Comparison of ENCODE assay signal across 7 mouse cellular contexts in genomic region chrX:169982606-169983400, GRCm38 (mm10). TPM values are rescaled to one million over a fixed set of nuclear protein-coding genes. Genes with fewer than 3 reads are reported as not detected.
DNase-seq lines count a peak whose midpoint lies in the region; ATAC-seq and TF ChIP-seq lines count a peak whose summit lies in the region.
"Not testable (repeated sequence)": the region's sequence is repeated elsewhere in the genome, so short reads cannot be mapped to it uniquely, and the experiment has no call there.

No protein-coding gene starts in this region.

- H3K4me3 ChIP-seq in forebrain, embryonic 14.5 days (ENCODE audit: low read depth, low read length); kidney, postnatal 0 days (replicated peaks; ENCODE audit: low read depth, low read length); liver, adult 2 months (ENCODE audit: insufficient read depth, low read depth, low read length): not testable (repeated sequence)

- not testable (repeated sequence) for H3K27ac ChIP-seq in forebrain, embryonic 14.5 days (ENCODE audit: low read depth, low read length); kidney, postnatal 0 days; liver, adult 2 months (replicated peaks; ENCODE audit: insufficient read depth, low read depth, low read length)

- not testable (repeated sequence) for TF ChIP-seq CTCF in kidney, postnatal 0 days (IDR thresholded peaks at IDR 0.05; ENCODE audit: low read depth); liver, adult 2 months (IDR thresholded peaks at IDR 0.05; ENCODE audit: low read depth, low read length)

- not testable (repeated sequence) for H3K9ac ChIP-seq in forebrain, embryonic 14.5 days (ENCODE audit: low read length); kidney, postnatal 0 days (ENCODE audit: low read depth, low read length); liver, adult 2 months (ENCODE audit: low read depth, low read length)

- 87% methylated on average over 23 of the region's 23 CpGs for WGBS in forebrain, embryonic 14.5 days
- 57% methylated on average over 23 of the region's 23 CpGs for WGBS in kidney, postnatal 0 days
- 88% methylated on average over 23 of the region's 23 CpGs for WGBS in liver, adult 2 months

- H3K4me2 ChIP-seq in forebrain, embryonic 14.5 days (ENCODE audit: low read length); kidney, postnatal 0 days (ENCODE audit: low read length): not testable (repeated sequence)

- H3K36me3 ChIP-seq in forebrain, embryonic 14.5 days (ENCODE audit: control insufficient read depth, insufficient read depth, low read length) = peaks cover 76% of the 10 kb centered on the region
- not testable (repeated sequence) for H3K36me3 ChIP-seq in kidney, postnatal 0 days (ENCODE audit: insufficient read depth, low read length)
- peaks cover 18% of the 10 kb centered on the region for H3K36me3 ChIP-seq in liver, adult 2 months (ENCODE audit: control insufficient read depth, insufficient read depth, low read length)

- H3K27me3 ChIP-seq in forebrain, embryonic 14.5 days (replicated peaks; ENCODE audit: control insufficient read depth, insufficient read depth, low read length); liver, adult 2 months (ENCODE audit: control insufficient read depth, insufficient read depth, low read length): not testable (repeated sequence)
- peaks cover 17% of the 10 kb centered on the region; the same call in 1 of the 2 replicates for H3K27me3 ChIP-seq in kidney, postnatal 0 days (ENCODE audit: insufficient read depth, low read length)

- H3K4me1 ChIP-seq in forebrain, embryonic 14.5 days (ENCODE audit: control insufficient read depth, insufficient read depth, low read length); kidney, postnatal 0 days (replicated peaks; ENCODE audit: insufficient read depth, low read length): not testable (repeated sequence)
- H3K4me1 ChIP-seq in liver, adult 2 months (ENCODE audit: control insufficient read depth, insufficient read depth, low read length) = peaks cover 12% of the 10 kb centered on the region

- ATAC-seq in forebrain, embryonic 14.5 days; kidney, postnatal 0 days (replicated peaks; ENCODE audit: low FRiP score, low read depth): not testable (repeated sequence)

- DNase-seq in NIH3T3 (ENCODE audit: low read depth) = peak; percentile 25
- peak; percentile 15 for DNase-seq in c-Kit-positive CD71-positive TER-119-negative erythroid progenitor cells, embryonic 14.5 days (ENCODE audit: low read depth)
- DNase-seq in forebrain, embryonic 14.5 days (ENCODE audit: low spot score) = peak; percentile 10
- peak; percentile 1 for DNase-seq in heart, postnatal 25 days (ENCODE audit: low spot score)
- DNase-seq in kidney, postnatal 0 days (ENCODE audit: low spot score) = peak; percentile 6
- DNase-seq in liver, adult 2 months (ENCODE audit: extremely low read depth, low read depth, low spot score) = peak; percentile 36
- DNase-seq in retina, embryonic 14.5 days (ENCODE audit: low spot score) = peak; percentile 30

- intact Hi-C loops in heart, postnatal 25 days (cut with DNase I) = loop anchor here (5.0 kb wide), 1 partner anchor 101 kb away; no protein-coding TSS in a partner anchor

- not testable (repeated sequence) for H3K79me2 ChIP-seq in liver, adult 2 months (ENCODE audit: control insufficient read depth, insufficient read depth, low read length)

- peaks cover 23% of the 10 kb centered on the region for H3K9me3 ChIP-seq in forebrain, embryonic 14.5 days (replicated peaks; ENCODE audit: control insufficient read depth, low read length)
- not testable (repeated sequence) for H3K9me3 ChIP-seq in kidney, postnatal 0 days (replicated peaks; ENCODE audit: low read length)

- not testable (repeated sequence) for TF ChIP-seq POLR2A in liver, adult 2 months (IDR thresholded peaks at IDR 0.05; ENCODE audit: extremely low read depth, insufficient read depth, low read length)

RNA-seq across cellular contexts. Expression of gene Gm21887, which starts 26.7 kb away (rescaled TPM):
- 77.4 and 108 TPM in 2 replicates for polyA plus RNA-seq in forebrain, embryonic 14.5 days (2014; fragmentation: Nextera tagmentation; extraction: Ambion mirVana)
- 10 to 100 TPM; 31.7 to 43.0 TPM for total RNA-seq in heart, postnatal 25 days (2021)
- polyA plus RNA-seq in kidney, postnatal 0 days (2015; fragmentation: Nextera tagmentation; extraction: Ambion mirVana) = 41.1 and 106 TPM in 2 replicates
- total RNA-seq in liver, adult 2 months (2014; rRNA removed) = 8.0 and 11.5 TPM in 2 replicates
- polyA plus RNA-seq in liver, adult 2 months (2012; rRNA removed) = 102 and 123 TPM in 2 replicates
